Mouse (Mus musculus) CH12.LX (cell line): ENCODE data around the gene Pard6a.
A peak's percentile ranks its signal among the peaks of the same experiment; 100 is the strongest.

Source experiments
- BHLHE40 ChIP-seq: IDR thresholded peaks from 2 replicates; pipeline ENCODE4 v1.6.1; 2011; ENCODE audit warnings: mild to moderate bottlenecking, low read depth, low read length, improper control_type of control experiment
- CHD2 ChIP-seq: IDR thresholded peaks from 2 replicates; pipeline ENCODE4 v1.6.1; 2011; ENCODE audit warnings: low read length, improper control_type of control experiment
- CTCF ChIP-seq, 2 experiments: IDR thresholded peaks in 1 of 2; conservative IDR thresholded peaks in 1 of 2; 2 replicates each; pipeline ENCODE4 v1.5.1; 2011 to 2012; ENCODE audit warnings: low read depth in 2 of 2, low read length in 2 of 2, improper control_type of control experiment in 1 of 2, inconsistent platforms in 1 of 2, mild to moderate bottlenecking in 1 of 2, moderate library complexity in 1 of 2
- EP300 ChIP-seq: IDR thresholded peaks from 2 replicates; pipeline ENCODE4 v1.6.1; 2011; ENCODE audit warnings: low read length, improper control_type of control experiment
- JUND ChIP-seq: conservative IDR thresholded peaks from 2 replicates; pipeline ENCODE4 v1.6.1; 2011; ENCODE audit warnings: low read depth, low read length, improper control_type of control experiment
- MAFK ChIP-seq: IDR thresholded peaks from 2 replicates; pipeline ENCODE4 v1.6.1; 2011; ENCODE audit warnings: low read length, improper control_type of control experiment; ENCODE audit not compliant: insufficient replicate concordance
- MAZ ChIP-seq: IDR thresholded peaks from 2 replicates; pipeline ENCODE4 v1.6.1; 2012; ENCODE audit warnings: low read depth, mild to moderate bottlenecking, inconsistent platforms, low read length, improper control_type of control experiment, moderate library complexity
- MEF2A ChIP-seq: IDR thresholded peaks from 2 replicates; pipeline ENCODE4 v1.6.1; 2014; ENCODE audit warnings: low read depth, mild to moderate bottlenecking, inconsistent platforms, low read length, improper control_type of control experiment, borderline replicate concordance
- POLR2A ChIP-seq: IDR thresholded peaks from 2 replicates; pipeline ENCODE4 v1.6.1; 2011; ENCODE audit warnings: low read depth, mild to moderate bottlenecking, improper control_type of control experiment, low read length
- SMC3 ChIP-seq: IDR thresholded peaks from 2 replicates; pipeline ENCODE4 v1.6.1; 2011; ENCODE audit warnings: low read depth, low read length, improper control_type of control experiment
- TCF12 ChIP-seq: IDR thresholded peaks from 2 replicates; pipeline ENCODE4 v1.6.1; 2014; ENCODE audit warnings: low read depth, mild to moderate bottlenecking, inconsistent platforms, low read length, improper control_type of control experiment
- USF2 ChIP-seq: conservative IDR thresholded peaks from 2 replicates; pipeline ENCODE4 v1.6.1; 2011; ENCODE audit warnings: low read depth, low read length, improper control_type of control experiment
- ZC3H11A ChIP-seq: IDR thresholded peaks from 2 replicates; pipeline ENCODE4 v1.6.1; 2012; ENCODE audit warnings: low read depth, mild to moderate bottlenecking, inconsistent platforms, low read length, improper control_type of control experiment
- ZNF384 ChIP-seq: IDR thresholded peaks from 2 replicates; pipeline ENCODE4 v1.6.1; 2012; ENCODE audit warnings: low read depth, low read length, improper control_type of control experiment, inconsistent platforms

GRCm38 (mm10) chr8:105677891-105678290 is 23.1 kb upstream of the Pard6a start:
- TF ChIP-seq POLR2A (no peak), EP300 (no peak), MEF2A (no peak), CTCF (conservative IDR thresholded peaks at IDR 0.05 in 1 of 2, IDR thresholded peaks at IDR 0.05 in 1 of 2; ENCODE audit: low read depth in 2 of 2, low read length in 2 of 2) (peak in 1 of 2 experiments; percentile 48; a peak in 2 of 4 replicates), BHLHE40 (no peak), TCF12 (no peak), MAZ (no peak), MAFK (no peak), ZNF384 (no peak), SMC3 (peak; percentile 38), USF2 (no peak), ZC3H11A (no peak), CHD2 (no peak), JUND (no peak)
